10 mouse cellular contexts compared by ENCODE assay signal in the genomic region with DNA sequence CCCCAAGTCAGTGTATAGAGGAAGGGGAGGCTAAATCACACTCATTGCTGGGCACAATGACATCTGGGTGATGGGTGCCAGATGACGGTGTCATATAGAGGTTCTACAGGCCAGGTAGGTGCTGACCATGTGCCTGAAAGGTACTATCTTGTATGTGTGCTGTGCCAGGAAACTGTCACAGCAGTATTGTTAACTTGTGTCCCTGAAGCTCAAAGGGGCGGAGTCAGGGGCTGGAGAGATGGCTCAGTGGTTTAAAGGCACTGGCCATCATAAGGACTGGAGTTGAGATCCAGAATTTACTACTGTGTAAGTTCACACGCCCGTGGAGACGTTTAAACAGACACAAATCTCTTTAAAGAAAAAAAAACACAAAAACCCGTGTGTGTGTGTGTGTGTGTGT. TPM values are rescaled to one million over a fixed set of nuclear protein-coding genes. Genes with fewer than 3 reads are reported as not detected.
DNase-seq lines count a peak whose midpoint lies in the region; ATAC-seq lines count a peak whose summit lies in the region.
"Had no signal": no experiment of that assay in that cellular context is flagged by ENCODE, and none has a peak within 500 bp of the region (broad histone marks: within the 10 kb centered on the region; RNA-seq: fewer than 3 reads in every experiment).

No protein-coding gene starts in this region.

- no peaks in the 10 kb centered on the region for H3K27me3 ChIP-seq in lung, embryonic 15.5 days
- H3K27me3 ChIP-seq in stomach, embryonic 16.5 days (ENCODE audit: control insufficient read depth, insufficient read depth, low read length) = no peaks in the 10 kb centered on the region

- H3K9ac ChIP-seq in lung, embryonic 15.5 days = peak overlapping the region; percentile 12; the same call in 1 of the 2 replicates
- no peak overlapping the region for H3K9ac ChIP-seq in stomach, embryonic 16.5 days (ENCODE audit: low read length)

- H3K4me1 ChIP-seq in lung, embryonic 15.5 days = peaks cover 10% of the 10 kb centered on the region
- H3K4me1 ChIP-seq in stomach, embryonic 16.5 days (ENCODE audit: control insufficient read depth, insufficient read depth, low read length) = peaks cover 5% of the 10 kb centered on the region

- no peak overlapping the region for H3K27ac ChIP-seq in lung, embryonic 15.5 days
- H3K27ac ChIP-seq in stomach, embryonic 16.5 days (ENCODE audit: low read length) = no peak overlapping the region

- DNase-seq in adrenal gland, postnatal 36 days = peak; percentile 17 to 25
- no peak for DNase-seq in adrenal gland, adult 18-20 months (ENCODE audit: low spot score in 2 of 2)
- no peak for DNase-seq in lung, postnatal 4 days
- DNase-seq in liver = peak; percentile 43
- no peak for DNase-seq in cerebellum, adult 18-20 months
- no peak for DNase-seq in right cerebral cortex, adult 2 months (ENCODE audit: low spot score in 2 of 2)
- DNase-seq: cerebellum, postnatal 25 days; thymus, postnatal 14 days had no signal

- H3K4me3 ChIP-seq in lung, embryonic 15.5 days = peak overlapping the region; percentile 92; the same call in 1 of the 2 replicates
- no peak overlapping the region for H3K4me3 ChIP-seq in stomach, embryonic 16.5 days (replicated peaks; ENCODE audit: low read length)

- no peaks in the 10 kb centered on the region for H3K36me3 ChIP-seq in lung, embryonic 15.5 days
- H3K36me3 ChIP-seq in stomach, embryonic 16.5 days (ENCODE audit: control insufficient read depth, insufficient read depth, low read length) = no peaks in the 10 kb centered on the region

- ATAC-seq in lung, embryonic 15.5 days (ENCODE audit: borderline replicate concordance, extremely low read depth, low FRiP score, low TSS enrichment) = no peak
- no peak for ATAC-seq in stomach, embryonic 16.5 days (ENCODE audit: insufficient read depth, low FRiP score)

- WGBS in lung, embryonic 15.5 days = 87% methylated on average over 6 of the region's 6 CpGs
- WGBS in stomach, embryonic 16.5 days = 85% methylated on average over 6 of the region's 6 CpGs

- H3K9me3 ChIP-seq in lung, embryonic 15.5 days = no peaks in the 10 kb centered on the region
- no peaks in the 10 kb centered on the region for H3K9me3 ChIP-seq in stomach, embryonic 16.5 days (replicated peaks; ENCODE audit: control insufficient read depth, low read length)

- H3K4me2 ChIP-seq in lung, embryonic 15.5 days = peak overlapping the region; percentile 68
- peak overlapping the region; percentile 65 for H3K4me2 ChIP-seq in stomach, embryonic 16.5 days (ENCODE audit: low read depth, low read length)

RNA-seq across cellular contexts. Expression of gene Wdr66, which starts 22.6 kb away (rescaled TPM):
- total RNA-seq in adrenal gland, postnatal 36 days (2021) = 1 to 10 TPM in 1 of 2 experiments, under 1 TPM in 1; 0.89 to 1.5 TPM
- total RNA-seq in adrenal gland, adult 18-20 months (2021) = under 1 TPM; 0.61 to 0.99 TPM
- polyA plus RNA-seq in lung, embryonic 15.5 days (2015; fragmentation: Nextera tagmentation; extraction: Ambion mirVana) = 0.84 and 1.00 TPM in 2 replicates
- 0.84 and 1.1 TPM in 2 replicates for polyA plus RNA-seq in stomach, embryonic 16.5 days (2015; fragmentation: Nextera tagmentation; extraction: Ambion mirVana)

RNA-seq across cellular contexts. Expression of gene Hpd, which starts 46.8 kb away (rescaled TPM):
- 1 to 10 TPM; 1.6 to 2.4 TPM for total RNA-seq in adrenal gland, postnatal 36 days (2021)
- total RNA-seq in adrenal gland, adult 18-20 months (2021) = 1 to 10 TPM; 1.2 to 3.6 TPM
- 0.72 TPM in 1 of 2 replicates, not detected in the other for polyA plus RNA-seq in lung, embryonic 15.5 days (2015; fragmentation: Nextera tagmentation; extraction: Ambion mirVana)
- 3.3 and 4.1 TPM in 2 replicates for polyA plus RNA-seq in stomach, embryonic 16.5 days (2015; fragmentation: Nextera tagmentation; extraction: Ambion mirVana)

Comparison
In these comparisons a context has a peak if more than half of its experiments do, and no peak if none do; other contexts are left out.
1. DNase-seq: peak in adrenal gland, postnatal 36 days (2 of 2) and liver (single experiment); none in adrenal gland, adult 18-20 months (0 of 2), lung, postnatal 4 days (0 of 2), cerebellum, adult 18-20 months (0 of 2) and right cerebral cortex, adult 2 months (0 of 2).